Mouse (Mus musculus): ENCODE results near the gene Ankrd55.

DNA sequence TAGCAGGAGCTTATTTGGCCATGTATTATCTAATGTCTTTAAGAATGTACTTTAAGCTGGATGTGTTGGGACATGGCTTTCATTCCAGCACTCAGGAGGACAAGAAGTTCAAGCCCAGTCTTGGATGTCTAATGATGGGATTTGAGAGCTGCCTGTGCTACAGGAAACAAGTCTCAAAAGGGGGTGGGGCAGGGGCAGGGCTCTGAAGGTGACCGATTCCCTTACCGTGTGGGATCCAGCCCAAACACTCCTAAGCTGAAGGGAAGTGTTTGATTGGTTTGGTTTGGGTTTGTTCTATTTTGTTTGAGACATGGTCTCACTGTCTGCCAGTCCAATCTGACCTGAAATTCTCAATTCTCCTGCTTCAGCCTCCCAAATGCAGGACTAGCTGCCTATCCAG is 93.2 kb downstream of the Ankrd55 start:
- TF ChIP-seq CTCF (IDR thresholded peaks at IDR 0.05; ENCODE audit: borderline replicate concordance, insufficient read depth, low read length) (no peak), POLR2A (IDR thresholded peaks at IDR 0.05; ENCODE audit: low read depth, low read length) (no peak)

Measured in embryonic fibroblast, embryonic 13.5 days (primary cell).